In genomic region chr9:105579601-105580000, GRCm38 (mm10) we compare ENCODE assay signal across 28 mouse cellular contexts.
"Had no signal": no experiment of that assay in that cellular context is flagged by ENCODE, and none has a peak within 500 bp of the region (broad histone marks: within the 10 kb centered on the region; RNA-seq: fewer than 3 reads in every experiment).

No protein-coding gene starts in this region.

- H3K9me3 ChIP-seq: limb, embryonic 10.5 days; limb, embryonic 12.5 days; limb, embryonic 13.5 days; limb, embryonic 15.5 days; liver, embryonic 12.5 days; liver, embryonic 13.5 days; liver, embryonic 15.5 days; lung, embryonic 15.5 days; midbrain, embryonic 10.5 days; midbrain, embryonic 12.5 days; midbrain, embryonic 13.5 days; midbrain, embryonic 15.5 days; neural tube, embryonic 12.5 days had no signal

- H3K36me3 ChIP-seq: limb, embryonic 10.5 days; limb, embryonic 12.5 days; limb, embryonic 13.5 days; limb, embryonic 15.5 days; liver, embryonic 12.5 days; liver, embryonic 13.5 days; liver, embryonic 15.5 days; lung, embryonic 15.5 days; midbrain, embryonic 10.5 days; midbrain, embryonic 12.5 days; midbrain, embryonic 13.5 days; midbrain, embryonic 15.5 days; neural tube, embryonic 12.5 days had no signal

- H3K4me3 ChIP-seq: limb, embryonic 10.5 days; limb, embryonic 12.5 days; limb, embryonic 13.5 days; limb, embryonic 15.5 days; liver, embryonic 12.5 days; liver, embryonic 13.5 days; liver, embryonic 15.5 days; lung, embryonic 15.5 days; megakaryocyte, embryonic 14.5 days; midbrain, embryonic 10.5 days; midbrain, embryonic 12.5 days; midbrain, embryonic 13.5 days; midbrain, embryonic 15.5 days; myocyte; neural tube, embryonic 12.5 days had no signal

- H3K27ac ChIP-seq: limb, embryonic 10.5 days; limb, embryonic 12.5 days; limb, embryonic 13.5 days; limb, embryonic 15.5 days; liver, embryonic 12.5 days; liver, embryonic 13.5 days; liver, embryonic 14.5 days; liver, embryonic 15.5 days; lung, embryonic 15.5 days; macrophage; midbrain, embryonic 10.5 days; midbrain, embryonic 12.5 days; midbrain, embryonic 13.5 days; midbrain, embryonic 15.5 days; neural tube, embryonic 12.5 days had no signal

- H3K27me3 ChIP-seq: limb, embryonic 12.5 days; limb, embryonic 13.5 days; limb, embryonic 15.5 days; liver, embryonic 12.5 days; liver, embryonic 13.5 days; liver, embryonic 15.5 days; lung, embryonic 15.5 days; megakaryocyte, embryonic 14.5 days; midbrain, embryonic 12.5 days; midbrain, embryonic 13.5 days; midbrain, embryonic 15.5 days; neural tube, embryonic 12.5 days had no signal

- DNase-seq: left cerebral cortex, postnatal 4 days; liver; liver, embryonic 13.5 days; liver, postnatal 0 days; lung, adult 18-20 months; lung, adult 2 months; lung, embryonic 14.5 days; lung, postnatal 10 days; lung, postnatal 14 days; lung, postnatal 36 days; lung, postnatal 4 days; midbrain, embryonic 14.5 days had no signal

- H3K4me1 ChIP-seq: limb, embryonic 10.5 days; limb, embryonic 12.5 days; limb, embryonic 13.5 days; limb, embryonic 15.5 days; liver, embryonic 12.5 days; liver, embryonic 13.5 days; liver, embryonic 15.5 days; lung, embryonic 15.5 days; midbrain, embryonic 10.5 days; midbrain, embryonic 12.5 days; midbrain, embryonic 13.5 days; midbrain, embryonic 15.5 days; neural tube, embryonic 12.5 days had no signal
